In genomic region chr5:124043999-124044398, GRCm38 (mm10) we compare ENCODE assay signal across 9 mouse cellular contexts. TPM values are rescaled to one million over a fixed set of nuclear protein-coding genes. Genes with fewer than 3 reads are reported as not detected.
A peak's percentile ranks its signal among the peaks of the same experiment; 100 is the strongest.
DNase-seq lines count a peak whose midpoint lies in the region; ATAC-seq and TF ChIP-seq lines count a peak whose summit lies in the region.
"Had no signal": no experiment of that assay in that cellular context is flagged by ENCODE, and none has a peak within 500 bp of the region (broad histone marks: within the 10 kb centered on the region; RNA-seq: fewer than 3 reads in every experiment).

No protein-coding gene starts in this region.

- H3K36me3 ChIP-seq in heart, embryonic 11.5 days (ENCODE audit: control insufficient read depth, insufficient read depth, low read length) = no peaks in the 10 kb centered on the region
- peaks cover 0 to 9% of the 10 kb centered on the region in 2 experiments; a peak in 2 of 4 replicates for H3K36me3 ChIP-seq in MEL (ENCODE audit: control insufficient read depth in 1 of 2, insufficient read depth in 2 of 2, low read length in 2 of 2)
- no peaks in the 10 kb centered on the region for H3K36me3 ChIP-seq in hindbrain, embryonic 11.5 days (ENCODE audit: control insufficient read depth, insufficient read depth, low read length)
- H3K36me3 ChIP-seq in midbrain, embryonic 12.5 days = no peaks in the 10 kb centered on the region

- no peak for ATAC-seq in heart, embryonic 11.5 days (replicated peaks; ENCODE audit: insufficient number of reproducible peaks, low FRiP score, low TSS enrichment)
- ATAC-seq in hindbrain, embryonic 11.5 days (ENCODE audit: low FRiP score) = no peak
- ATAC-seq in midbrain, embryonic 12.5 days (ENCODE audit: low FRiP score, low read depth) = peak; percentile 36; the same call in 1 of the 2 replicates

- TF ChIP-seq CTCF in MEL (IDR thresholded peaks at IDR 0.05 in 2 of 3, conservative IDR thresholded peaks at IDR 0.05 in 1 of 3; ENCODE audit: control insufficient read depth in 1 of 3, insufficient read depth in 1 of 3, low read depth in 2 of 3, low read length in 3 of 3, poor library complexity in 1 of 3, severe bottlenecking in 1 of 3) = peak in 2 of 3 experiments; percentile 34 to 35; a peak in 4 of 6 replicates

- H3K9ac ChIP-seq in heart, embryonic 11.5 days (ENCODE audit: low read depth, low read length) = peak overlapping the region; percentile 23; the same call in 1 of the 2 replicates
- H3K9ac ChIP-seq in MEL (ENCODE audit: control insufficient read depth, low read depth, low read length, poor library complexity, severe bottlenecking) = no peak overlapping the region
- no peak overlapping the region for H3K9ac ChIP-seq in hindbrain, embryonic 11.5 days (ENCODE audit: low read depth, low read length)
- no peak overlapping the region for H3K9ac ChIP-seq in midbrain, embryonic 12.5 days (replicated peaks)

- DNase-seq in heart, adult 8-10 months (ENCODE audit: low spot score) = no peak
- DNase-seq in MEL (ENCODE audit: low read depth, low spot score) = no peak
- no peak for DNase-seq in hindbrain, embryonic 11.5 days (ENCODE audit: low spot score)
- DNase-seq in ovary, adult 18-20 months (ENCODE audit: low spot score) = no peak
- DNase-seq in urinary bladder, postnatal 10 days (ENCODE audit: low spot score) = no peak
- no peak for DNase-seq in adrenal gland, postnatal 25 days
- DNase-seq: B cell, adult 2 months had no signal

- 73% methylated on average over 5 of the region's 5 CpGs for WGBS in heart, embryonic 11.5 days (ENCODE audit: insufficient replicate concordance)
- WGBS in hindbrain, embryonic 11.5 days = 74% methylated on average over 5 of the region's 5 CpGs
- whole genome bisulfite sequencing in midbrain, embryonic 12.5 days = 69% methylated on average over 5 of the region's 5 CpGs

- no peak for TF ChIP-seq EP300 in MEL (IDR thresholded peaks at IDR 0.05; ENCODE audit: low read depth in 1 of 2, low read length in 2 of 2)

- H3K79me2 ChIP-seq in MEL (ENCODE audit: control insufficient read depth, insufficient read depth, low read length, poor library complexity) = no peaks in the 10 kb centered on the region; the same call in 1 of the 2 replicates

- TF ChIP-seq POLR2A in MEL (IDR thresholded peaks at IDR 0.05; ENCODE audit: control insufficient read depth in 1 of 2, insufficient read depth in 1 of 2, low read depth in 1 of 2, low read length in 2 of 2, poor library complexity in 1 of 2) = no peak

- peak overlapping the region; percentile 14 for H3K4me2 ChIP-seq in heart, embryonic 11.5 days
- no peak overlapping the region for H3K4me2 ChIP-seq in hindbrain, embryonic 11.5 days (replicated peaks; ENCODE audit: low read depth, low read length)
- peak overlapping the region; percentile 7; the same call in 1 of the 2 replicates for H3K4me2 ChIP-seq in midbrain, embryonic 12.5 days (replicated peaks)

- TF ChIP-seq RAD21 in MEL (IDR thresholded peaks at IDR 0.05; ENCODE audit: low read depth, low read length) = peak; percentile 7

- H3K27me3 ChIP-seq in heart, embryonic 11.5 days (ENCODE audit: control insufficient read depth, insufficient read depth, low read length) = no peaks in the 10 kb centered on the region
- no peaks in the 10 kb centered on the region for H3K27me3 ChIP-seq in MEL (ENCODE audit: control insufficient read depth in 1 of 2, insufficient read depth in 2 of 2, low read length in 2 of 2)
- no peaks in the 10 kb centered on the region for H3K27me3 ChIP-seq in hindbrain, embryonic 11.5 days (ENCODE audit: control insufficient read depth, insufficient read depth, low read length)
- H3K27me3 ChIP-seq in midbrain, embryonic 12.5 days = peaks cover 29% of the 10 kb centered on the region

- peaks cover 25% of the 10 kb centered on the region for H3K4me1 ChIP-seq in heart, embryonic 11.5 days (ENCODE audit: control insufficient read depth, insufficient read depth, low read length)
- peaks cover 7 to 19% of the 10 kb centered on the region in 2 experiments; a peak in 3 of 4 replicates for H3K4me1 ChIP-seq in MEL (ENCODE audit: control insufficient read depth in 1 of 2, insufficient read depth in 2 of 2, low read length in 2 of 2)
- H3K4me1 ChIP-seq in hindbrain, embryonic 11.5 days (replicated peaks; ENCODE audit: control insufficient read depth, insufficient read depth, low read length) = peaks cover 3% of the 10 kb centered on the region; the same call in 1 of the 2 replicates
- H3K4me1 ChIP-seq in midbrain, embryonic 12.5 days = peaks cover 15% of the 10 kb centered on the region

- H3K27ac ChIP-seq in heart, embryonic 11.5 days (ENCODE audit: low read depth, low read length) = peak overlapping the region; percentile 91
- H3K27ac ChIP-seq in MEL (ENCODE audit: control insufficient read depth, low read depth, low read length) = no peak overlapping the region
- H3K27ac ChIP-seq in hindbrain, embryonic 11.5 days (ENCODE audit: low read depth, low read length) = peak overlapping the region; percentile 88
- H3K27ac ChIP-seq in midbrain, embryonic 12.5 days (replicated peaks) = peak overlapping the region; percentile 89

- H3K9me3 ChIP-seq in heart, embryonic 11.5 days (replicated peaks; ENCODE audit: control insufficient read depth, low read length) = no peaks in the 10 kb centered on the region
- no peaks in the 10 kb centered on the region for H3K9me3 ChIP-seq in MEL (replicated peaks; ENCODE audit: insufficient read depth, low read length)
- no peaks in the 10 kb centered on the region for H3K9me3 ChIP-seq in hindbrain, embryonic 11.5 days (ENCODE audit: control insufficient read depth, low read length)
- no peaks in the 10 kb centered on the region for H3K9me3 ChIP-seq in midbrain, embryonic 12.5 days

- no peak overlapping the region for H3K4me3 ChIP-seq in heart, embryonic 11.5 days (ENCODE audit: low read depth, low read length)
- no peak overlapping the region for H3K4me3 ChIP-seq in MEL (ENCODE audit: control insufficient read depth in 1 of 2, insufficient read depth in 1 of 2, low read depth in 2 of 2, low read length in 2 of 2)
- H3K4me3 ChIP-seq in hindbrain, embryonic 11.5 days (ENCODE audit: low read depth, low read length) = no peak overlapping the region
- no peak overlapping the region for H3K4me3 ChIP-seq in midbrain, embryonic 12.5 days

TF ChIP-seq in MEL, 35 proteins besides CTCF, POLR2A, EP300 and RAD21:
- TF ChIP-seq ZNF384 (IDR thresholded peaks at IDR 0.05; ENCODE audit: low read depth, low read length) (no peak), MEF2A (IDR thresholded peaks at IDR 0.05; ENCODE audit: extremely low read depth, insufficient replicate concordance, low read depth, low read length, poor library complexity, severe bottlenecking) (no peak), MXI1 (IDR thresholded peaks at IDR 0.05; ENCODE audit: low read depth, low read length) (no peak), ZMIZ1 (IDR thresholded peaks at IDR 0.05; ENCODE audit: low read depth, low read length) (no peak), SMC3 (IDR thresholded peaks at IDR 0.05; ENCODE audit: low read depth, low read length) (peak; percentile 38)

RNA-seq across cellular contexts. Expression of gene Vps37b, which starts 11.9 kb away (rescaled TPM):
- 43.3 and 48.2 TPM in 2 replicates for polyA plus RNA-seq in heart, embryonic 11.5 days (2014; fragmentation: Nextera tagmentation; extraction: Ambion mirVana)
- total RNA-seq in heart, adult 8-10 months (2022) = 10 to 100 TPM; 13.7 to 24.0 (median 16.5) TPM
- 27.4 and 28.6 TPM in 2 replicates for total RNA-seq in MEL (2012; rRNA removed)
- polyA plus RNA-seq in MEL (2012; ENCODE audit: insufficient read depth in 1 of 2, insufficient read length in 2 of 2, low read depth in 1 of 2, low replicate concordance in 2 of 2, missing spikeins in 1 of 2) = 10 to 100 TPM in 1 of 2 experiments, not detected in 1; 66.0 TPM
- 38.3 and 48.8 TPM in 2 replicates for polyA plus RNA-seq in hindbrain, embryonic 11.5 days (2014; fragmentation: Nextera tagmentation; extraction: Ambion mirVana)
- 68.0 and 74.2 TPM in 2 replicates for polyA plus RNA-seq in midbrain, embryonic 12.5 days (2016; fragmentation: Nextera tagmentation; extraction: Ambion mirVana)
- 75.2 and 101 TPM in 2 replicates for total RNA-seq in adrenal gland, postnatal 25 days (2021)

RNA-seq across cellular contexts. Expression of gene Abcb9, which starts 51.6 kb away (rescaled TPM):
- 1.1 and 1.4 TPM in 2 replicates for polyA plus RNA-seq in heart, embryonic 11.5 days (2014; fragmentation: Nextera tagmentation; extraction: Ambion mirVana)
- 10 to 100 TPM in 3 of 4 experiments, 1 to 10 TPM in 1; 9.5 to 11.9 (median 11.1) TPM for total RNA-seq in heart, adult 8-10 months (2022)
- total RNA-seq in MEL (2012; rRNA removed) = 2.1 and 2.4 TPM in 2 replicates
- polyA plus RNA-seq in MEL (2012; ENCODE audit: insufficient read depth in 1 of 2, insufficient read length in 2 of 2, low read depth in 1 of 2, low replicate concordance in 2 of 2, missing spikeins in 1 of 2) = 1 to 10 TPM in 1 of 2 experiments, not detected in 1; 8.1 TPM
- polyA plus RNA-seq in hindbrain, embryonic 11.5 days (2014; fragmentation: Nextera tagmentation; extraction: Ambion mirVana) = 0.71 and 0.76 TPM in 2 replicates
- 2.0 and 2.2 TPM in 2 replicates for polyA plus RNA-seq in midbrain, embryonic 12.5 days (2016; fragmentation: Nextera tagmentation; extraction: Ambion mirVana)
- total RNA-seq in adrenal gland, postnatal 25 days (2021) = 10.8 and 11.8 TPM in 2 replicates
